Mouse (Mus musculus): Measurements from ENCODE around the gene Klk14. TPM values are rescaled to one million over a fixed set of nuclear protein-coding genes. Genes with fewer than 3 reads are reported as not detected.

Klk14 gene
- polyA plus RNA-seq (2014; fragmentation: Illumina TruSeq; extraction: RNeasy Lipid Tissue Mini Kit (QIAGEN cat#74804); ENCODE audit: insufficient read depth, low read depth, low replicate concordance): 1.1 TPM

DNA sequence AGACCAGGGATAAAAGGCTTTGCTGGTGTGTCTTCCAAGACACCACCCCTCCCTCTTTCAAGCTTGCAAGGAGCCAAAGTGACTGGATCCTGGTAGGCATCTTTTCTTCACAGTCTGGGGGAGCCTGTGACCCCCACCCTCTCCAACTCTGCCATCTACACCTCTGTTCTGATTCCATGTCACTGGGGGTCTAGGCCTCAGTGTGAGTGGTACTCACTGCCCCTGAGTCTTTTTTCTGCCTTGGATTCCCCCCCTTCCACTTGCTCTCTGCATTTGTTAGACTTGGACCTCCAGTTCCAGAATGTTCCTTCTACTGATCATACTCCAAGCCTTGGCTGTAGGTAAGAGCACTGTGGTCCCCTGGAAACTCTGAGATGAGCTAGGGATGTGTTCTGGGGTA is at the start of gene Klk14:
TSS of gene Klk14 (plus strand) at position 301 of the 400 bp plus-strand sequence.

DNA sequence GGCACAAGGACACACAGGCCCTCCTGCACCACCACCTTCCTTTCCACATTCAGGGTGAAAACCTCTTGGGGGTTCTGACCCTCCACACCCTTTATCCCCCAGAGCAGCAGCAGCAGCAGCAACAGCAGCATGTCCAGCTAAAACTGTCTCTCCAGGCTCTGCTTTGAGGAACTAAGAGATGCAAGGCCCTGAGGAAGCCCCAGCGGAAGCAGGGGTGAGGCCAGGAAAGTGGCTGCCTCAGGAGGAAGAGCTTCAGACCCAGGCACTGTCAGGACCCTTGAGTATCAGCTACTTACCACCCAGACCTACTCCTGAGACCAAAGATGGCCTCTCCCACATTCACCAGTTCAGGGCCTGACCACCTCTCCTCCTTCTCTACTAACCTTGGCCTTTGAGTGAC is 30.2 kb upstream of the Klk14 start, which contains the start of gene Siglece:
TSS of gene Siglece (minus strand) at position 160 of the 400 bp plus-strand sequence.

DNA sequence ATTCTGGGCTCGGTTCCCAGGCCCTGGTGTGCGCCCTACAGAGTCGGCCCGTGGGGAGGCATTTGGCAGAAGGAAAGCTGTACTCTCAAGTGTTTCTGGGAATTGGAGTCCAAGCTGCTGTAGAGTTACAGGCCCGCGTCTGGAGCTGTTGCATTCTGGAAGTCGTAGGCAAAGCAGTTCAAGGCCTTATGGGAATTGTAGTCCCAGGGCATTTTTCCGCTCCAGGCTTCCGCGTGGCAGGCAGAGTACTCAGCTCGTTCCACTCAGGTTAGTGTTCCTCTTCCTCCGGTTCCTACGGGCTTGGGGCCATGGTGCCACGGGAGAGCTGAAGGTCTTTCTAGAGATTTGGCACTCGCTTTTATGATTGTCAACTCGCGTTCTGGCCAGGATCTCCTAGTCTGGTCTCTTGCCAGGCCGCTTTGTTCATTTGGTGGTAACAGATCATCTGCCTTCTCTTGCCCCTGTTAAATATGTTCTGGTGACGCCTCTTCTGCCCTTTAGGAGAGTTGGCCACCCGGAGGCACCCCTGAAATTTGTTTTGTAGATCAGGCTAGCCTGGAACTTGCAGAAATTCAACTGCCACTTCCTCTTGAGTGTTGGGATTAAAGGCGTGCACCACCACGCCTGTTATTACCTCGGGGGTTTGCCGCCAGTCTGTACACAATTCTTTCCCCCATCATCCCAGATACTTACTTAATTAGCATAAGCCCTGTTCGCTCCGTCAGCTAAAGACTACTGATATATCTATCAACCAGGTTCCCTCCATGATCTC is 18.2 kb upstream of the Klk14 start, which contains the start of gene Ctu1:
TSS of gene Ctu1 (plus strand) at position 208 of the 772 bp plus-strand sequence.

DNA sequence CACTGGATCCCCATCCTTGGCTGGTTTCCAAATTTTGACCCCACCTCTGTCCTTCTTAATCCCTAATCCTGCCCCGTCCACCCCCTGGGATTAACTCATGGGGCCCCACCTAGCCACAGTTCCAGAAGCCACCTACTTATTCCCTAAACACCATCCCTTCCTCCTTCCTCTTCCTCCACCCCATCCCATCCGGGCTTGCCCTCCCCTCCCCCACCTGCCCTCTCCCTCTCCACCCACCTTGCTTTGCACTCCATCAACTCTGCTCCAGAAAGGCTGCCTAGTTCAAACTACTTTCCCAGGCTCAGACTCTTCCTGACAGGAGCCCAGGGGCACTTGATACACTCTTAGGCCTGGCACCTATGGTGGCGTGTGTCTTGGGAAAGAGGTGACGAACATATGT is 22.0 kb downstream of the Klk14 start, which contains the start of gene Klk13:
TSS of gene Klk13 (plus strand) at position 301 of the 400 bp plus-strand sequence.

Other genes with a start within 250 kb of the Klk14 start
- not detected for gene Cldnd2, start 249.6 kb upstream of the Klk14 start, polyA plus RNA-seq (2014; fragmentation: Illumina TruSeq; extraction: RNeasy Lipid Tissue Mini Kit (QIAGEN cat#74804); ENCODE audit: insufficient read depth, low read depth, low replicate concordance)
- gene Etfb, start 246.3 kb upstream of the Klk14 start, polyA plus RNA-seq (2014; fragmentation: Illumina TruSeq; extraction: RNeasy Lipid Tissue Mini Kit (QIAGEN cat#74804); ENCODE audit: insufficient read depth, low read depth, low replicate concordance): 277 TPM
- gene Gm45233, start 246.3 kb upstream of the Klk14 start, polyA plus RNA-seq (2014; fragmentation: Illumina TruSeq; extraction: RNeasy Lipid Tissue Mini Kit (QIAGEN cat#74804); ENCODE audit: insufficient read depth, low read depth, low replicate concordance): 0.43 TPM
- 1.2 TPM for gene Vsig10l, start 227.3 kb upstream of the Klk14 start, polyA plus RNA-seq (2014; fragmentation: Illumina TruSeq; extraction: RNeasy Lipid Tissue Mini Kit (QIAGEN cat#74804); ENCODE audit: insufficient read depth, low read depth, low replicate concordance)
- gene Iglon5, start 200.3 kb upstream of the Klk14 start, polyA plus RNA-seq (2014; fragmentation: Illumina TruSeq; extraction: RNeasy Lipid Tissue Mini Kit (QIAGEN cat#74804); ENCODE audit: insufficient read depth, low read depth, low replicate concordance): 0.22 TPM
- not detected for gene 4931406B18Rik, start 184.5 kb upstream of the Klk14 start, polyA plus RNA-seq (2014; fragmentation: Illumina TruSeq; extraction: RNeasy Lipid Tissue Mini Kit (QIAGEN cat#74804); ENCODE audit: insufficient read depth, low read depth, low replicate concordance)
- gene Cd33, start 146.0 kb upstream of the Klk14 start, polyA plus RNA-seq (2014; fragmentation: Illumina TruSeq; extraction: RNeasy Lipid Tissue Mini Kit (QIAGEN cat#74804); ENCODE audit: insufficient read depth, low read depth, low replicate concordance): 3.8 TPM
- 1.9 TPM for gene Zfp658, start 128.2 kb upstream of the Klk14 start, polyA plus RNA-seq (2014; fragmentation: Illumina TruSeq; extraction: RNeasy Lipid Tissue Mini Kit (QIAGEN cat#74804); ENCODE audit: insufficient read depth, low read depth, low replicate concordance)
- gene Zfp719, start 110.8 kb upstream of the Klk14 start, polyA plus RNA-seq (2014; fragmentation: Illumina TruSeq; extraction: RNeasy Lipid Tissue Mini Kit (QIAGEN cat#74804); ENCODE audit: insufficient read depth, low read depth, low replicate concordance): 3.3 TPM
- not detected for gene Zfp819, start 83.2 kb upstream of the Klk14 start, polyA plus RNA-seq (2014; fragmentation: Illumina TruSeq; extraction: RNeasy Lipid Tissue Mini Kit (QIAGEN cat#74804); ENCODE audit: insufficient read depth, low read depth, low replicate concordance)
- not detected for gene Ceacam18, start 55.7 kb upstream of the Klk14 start, polyA plus RNA-seq (2014; fragmentation: Illumina TruSeq; extraction: RNeasy Lipid Tissue Mini Kit (QIAGEN cat#74804); ENCODE audit: insufficient read depth, low read depth, low replicate concordance)
- gene Siglece, start 30.3 kb upstream of the Klk14 start, polyA plus RNA-seq (2014; fragmentation: Illumina TruSeq; extraction: RNeasy Lipid Tissue Mini Kit (QIAGEN cat#74804); ENCODE audit: insufficient read depth, low read depth, low replicate concordance): 5.0 TPM
- 6.5 TPM for gene Ctu1, start 18.4 kb upstream of the Klk14 start, polyA plus RNA-seq (2014; fragmentation: Illumina TruSeq; extraction: RNeasy Lipid Tissue Mini Kit (QIAGEN cat#74804); ENCODE audit: insufficient read depth, low read depth, low replicate concordance)
- gene Klk13, start 22.1 kb downstream of the Klk14 start, polyA plus RNA-seq (2014; fragmentation: Illumina TruSeq; extraction: RNeasy Lipid Tissue Mini Kit (QIAGEN cat#74804); ENCODE audit: insufficient read depth, low read depth, low replicate concordance): 3.6 TPM
- not detected for gene Klk12, start 78.5 kb downstream of the Klk14 start, polyA plus RNA-seq (2014; fragmentation: Illumina TruSeq; extraction: RNeasy Lipid Tissue Mini Kit (QIAGEN cat#74804); ENCODE audit: insufficient read depth, low read depth, low replicate concordance)
- gene Klk11, start 84.2 kb downstream of the Klk14 start, polyA plus RNA-seq (2014; fragmentation: Illumina TruSeq; extraction: RNeasy Lipid Tissue Mini Kit (QIAGEN cat#74804); ENCODE audit: insufficient read depth, low read depth, low replicate concordance): 1.8 TPM
- gene Klk10, start 90.6 kb downstream of the Klk14 start, polyA plus RNA-seq (2014; fragmentation: Illumina TruSeq; extraction: RNeasy Lipid Tissue Mini Kit (QIAGEN cat#74804); ENCODE audit: insufficient read depth, low read depth, low replicate concordance): 0.92 TPM
- gene Klk9, start 101.5 kb downstream of the Klk14 start, polyA plus RNA-seq (2014; fragmentation: Illumina TruSeq; extraction: RNeasy Lipid Tissue Mini Kit (QIAGEN cat#74804); ENCODE audit: insufficient read depth, low read depth, low replicate concordance): not detected
- 20.3 TPM for gene Klk8, start 107.2 kb downstream of the Klk14 start, polyA plus RNA-seq (2014; fragmentation: Illumina TruSeq; extraction: RNeasy Lipid Tissue Mini Kit (QIAGEN cat#74804); ENCODE audit: insufficient read depth, low read depth, low replicate concordance)
- not detected for gene Klk7, start 120.9 kb downstream of the Klk14 start, polyA plus RNA-seq (2014; fragmentation: Illumina TruSeq; extraction: RNeasy Lipid Tissue Mini Kit (QIAGEN cat#74804); ENCODE audit: insufficient read depth, low read depth, low replicate concordance)
- not detected for gene Klk6, start 134.1 kb downstream of the Klk14 start, polyA plus RNA-seq (2014; fragmentation: Illumina TruSeq; extraction: RNeasy Lipid Tissue Mini Kit (QIAGEN cat#74804); ENCODE audit: insufficient read depth, low read depth, low replicate concordance)
- gene Klk5, start 151.6 kb downstream of the Klk14 start, polyA plus RNA-seq (2014; fragmentation: Illumina TruSeq; extraction: RNeasy Lipid Tissue Mini Kit (QIAGEN cat#74804); ENCODE audit: insufficient read depth, low read depth, low replicate concordance): not detected
- not detected for gene Klk4, start 190.7 kb downstream of the Klk14 start, polyA plus RNA-seq (2014; fragmentation: Illumina TruSeq; extraction: RNeasy Lipid Tissue Mini Kit (QIAGEN cat#74804); ENCODE audit: insufficient read depth, low read depth, low replicate concordance)
- gene Klk15, start 243.3 kb downstream of the Klk14 start, polyA plus RNA-seq (2014; fragmentation: Illumina TruSeq; extraction: RNeasy Lipid Tissue Mini Kit (QIAGEN cat#74804); ENCODE audit: insufficient read depth, low read depth, low replicate concordance): not detected

Measured in lung, adult 10 weeks (tissue).